10 mouse cellular contexts compared by ENCODE assay signal in genomic region chr7:75307570-75308087, GRCm38 (mm10). TPM values are rescaled to one million over a fixed set of nuclear protein-coding genes. Genes with fewer than 3 reads are reported as not detected.
DNase-seq lines count a peak whose midpoint lies in the region; ATAC-seq and TF ChIP-seq lines count a peak whose summit lies in the region.
"Had no signal": no experiment of that assay in that cellular context is flagged by ENCODE, and none has a peak within 500 bp of the region (broad histone marks: within the 10 kb centered on the region; RNA-seq: fewer than 3 reads in every experiment).

No protein-coding gene starts in this region.

- no peaks in the 10 kb centered on the region for H3K9me3 ChIP-seq in limb, embryonic 12.5 days
- no peaks in the 10 kb centered on the region for H3K9me3 ChIP-seq in stomach, postnatal 0 days (ENCODE audit: control insufficient read depth, low read length)

- H3K9ac ChIP-seq in limb, embryonic 12.5 days (replicated peaks), result no peak overlapping the region
- H3K9ac ChIP-seq in stomach, postnatal 0 days (ENCODE audit: low read length), result no peak overlapping the region

- no peak for TF ChIP-seq EP300 in stomach, postnatal 0 days (optimal IDR thresholded peaks at IDR 0.05)

- ATAC-seq in limb, embryonic 12.5 days (ENCODE audit: insufficient number of reproducible peaks, insufficient read depth, low FRiP score, low TSS enrichment, low read depth), result no peak
- ATAC-seq in stomach, postnatal 0 days (ENCODE audit: low FRiP score, low TSS enrichment), result no peak

- DNase-seq in cerebellum, adult 9-11 months, result peak; percentile 52
- DNase-seq in cerebellum, postnatal 4 days (ENCODE audit: low spot score in 2 of 2), result no peak
- DNase-seq in retina, postnatal 1 day, result peak; percentile 25
- no peak for DNase-seq in retina, embryonic 14.5 days (ENCODE audit: low spot score)
- no peak for DNase-seq in stomach, postnatal 0 days (ENCODE audit: low spot score)
- DNase-seq in testis, postnatal 10 days (ENCODE audit: low spot score), result no peak
- DNase-seq in embryo, embryonic 10.5 days (ENCODE audit: low spot score), result no peak
- DNase-seq: lung, postnatal 14 days; right cerebral cortex, postnatal 25 days had no signal

- H3K27ac ChIP-seq in limb, embryonic 12.5 days, result no peak overlapping the region
- H3K27ac ChIP-seq in stomach, postnatal 0 days (replicated peaks), result no peak overlapping the region

- H3K36me3 ChIP-seq in limb, embryonic 12.5 days, result no peaks in the 10 kb centered on the region
- H3K36me3 ChIP-seq in stomach, postnatal 0 days (ENCODE audit: control insufficient read depth, insufficient read depth, low read length), result no peaks in the 10 kb centered on the region

- peak overlapping the region; percentile 52 for H3K4me3 ChIP-seq in limb, embryonic 12.5 days (replicated peaks)
- peak overlapping the region; percentile 30; the same call in 1 of the 2 replicates for H3K4me3 ChIP-seq in stomach, postnatal 0 days (ENCODE audit: low read depth, low read length)

- peaks cover 56% of the 10 kb centered on the region for H3K27me3 ChIP-seq in limb, embryonic 12.5 days
- no peaks in the 10 kb centered on the region for H3K27me3 ChIP-seq in stomach, postnatal 0 days (ENCODE audit: control insufficient read depth, insufficient read depth, low read length)

- WGBS in limb, embryonic 12.5 days, result 54% methylated on average over 8 of the region's 8 CpGs
- WGBS in stomach, postnatal 0 days, result 48% methylated on average over 8 of the region's 8 CpGs

- TF ChIP-seq CTCF in stomach, postnatal 0 days (IDR thresholded peaks at IDR 0.05; ENCODE audit: low read depth), result no peak

- peaks cover 17% of the 10 kb centered on the region for H3K4me1 ChIP-seq in limb, embryonic 12.5 days (replicated peaks)
- H3K4me1 ChIP-seq in stomach, postnatal 0 days (replicated peaks; ENCODE audit: control insufficient read depth, insufficient read depth), result no peaks in the 10 kb centered on the region

- H3K4me2 ChIP-seq in limb, embryonic 12.5 days, result peak overlapping the region; percentile 93
- H3K4me2 ChIP-seq in stomach, postnatal 0 days (replicated peaks; ENCODE audit: low read depth), result peak overlapping the region; percentile 65

RNA-seq across cellular contexts. Expression of gene Sv2b, which starts 1.4 kb away (rescaled TPM):
- 1.6 and 1.8 TPM in 2 replicates for polyA plus RNA-seq in limb, embryonic 12.5 days (2016; fragmentation: Nextera tagmentation; extraction: Ambion mirVana)
- polyA plus RNA-seq in stomach, postnatal 0 days (2015; fragmentation: Nextera tagmentation; extraction: Ambion mirVana), result 0.67 and 0.80 TPM in 2 replicates

Comparison
In these comparisons a context has a peak if more than half of its experiments do, and no peak if none do; other contexts are left out.
1. DNase-seq: peak in cerebellum, adult 9-11 months (single experiment) and retina, postnatal 1 day (single experiment); none in cerebellum, postnatal 4 days (0 of 2), retina, embryonic 14.5 days (single experiment), stomach, postnatal 0 days (single experiment), testis, postnatal 10 days (single experiment) and embryo, embryonic 10.5 days (single experiment).